Mouse (Mus musculus): ENCODE data around the gene Sorcs2. TPM values are rescaled to one million over a fixed set of nuclear protein-coding genes. Genes with fewer than 3 reads are reported as not detected.

The Sorcs2 gene
- polyA plus RNA-seq, 1 experiment from 2014 or later: 7.8 TPM

DNA sequence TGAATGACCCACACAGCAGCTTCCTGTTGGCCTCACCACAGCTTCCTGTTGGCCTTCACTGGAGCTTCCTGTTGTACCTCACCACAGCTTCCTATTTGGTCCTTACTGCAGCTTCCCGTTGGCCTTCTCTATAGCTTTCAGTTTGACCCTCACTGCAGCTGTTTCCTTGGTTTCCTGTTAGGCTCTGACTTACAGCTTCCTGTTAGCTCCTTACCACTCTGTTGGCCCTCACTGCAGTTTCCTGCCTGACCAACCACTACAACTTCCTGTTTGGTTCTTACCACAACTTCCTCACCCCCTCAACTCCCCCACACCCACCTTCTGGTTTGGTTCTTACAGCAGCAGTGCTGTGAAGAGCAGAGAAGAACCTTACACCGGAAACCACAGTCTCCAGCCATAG, 308.7 kb downstream of the Sorcs2 start:
- Histone ChIP-seq H3K36me3 (ENCODE audit: control insufficient read depth, insufficient read depth, low read length) (no peaks in the 10 kb centered on the region), H3K4me3 (ENCODE audit: low read depth, low read length) (no peak overlapping the region), H3K27me3 (ENCODE audit: control insufficient read depth, insufficient read depth, low read length) (no peaks in the 10 kb centered on the region), H3K9me3 (ENCODE audit: control insufficient read depth, low read length) (no peaks in the 10 kb centered on the region), H3K4me1 (replicated peaks; ENCODE audit: control insufficient read depth, insufficient read depth, low read length) (peaks cover 3% of the 10 kb centered on the region; the same call in 1 of the 2 replicates), H3K9ac (ENCODE audit: low read length) (no peak overlapping the region), H3K4me2 (ENCODE audit: low read depth, low read length, severe bottlenecking) (no peak overlapping the region), H3K27ac (ENCODE audit: low read depth, low read length) (no peak overlapping the region)
- DNase-seq (ENCODE audit: low spot score): no peak
- ATAC-seq (replicated peaks; ENCODE audit: low FRiP score): no peak
- WGBS: 91% methylated on average over 2 of the region's 2 CpGs

DNA sequence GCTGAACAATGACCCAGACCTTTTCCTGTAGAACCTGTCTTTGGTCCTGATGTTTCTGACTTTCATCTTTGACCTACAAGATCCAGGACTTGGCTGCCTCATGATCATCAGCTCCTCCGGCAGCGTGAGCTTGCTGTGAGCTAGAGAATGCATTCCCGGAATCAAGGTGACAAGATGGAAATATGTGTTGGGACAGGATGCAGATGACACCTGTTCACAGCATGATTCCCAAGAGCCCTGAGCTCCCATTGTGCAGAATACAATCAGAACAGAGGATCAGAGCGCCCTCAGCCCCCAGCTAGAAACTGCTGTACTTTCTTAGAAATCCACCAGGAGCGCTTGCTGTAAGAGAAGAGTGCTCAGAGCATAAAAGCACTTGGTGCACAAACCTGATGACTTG, 311.0 kb downstream of the Sorcs2 start:
- H3K9me3 ChIP-seq (ENCODE audit: control insufficient read depth, low read length): no peaks in the 10 kb centered on the region
- H3K9ac ChIP-seq (ENCODE audit: low read length): no peak overlapping the region
- H3K36me3 ChIP-seq (ENCODE audit: control insufficient read depth, insufficient read depth, low read length): no peaks in the 10 kb centered on the region
- H3K4me2 ChIP-seq (ENCODE audit: low read depth, low read length, severe bottlenecking): no peak overlapping the region
- H3K4me1 ChIP-seq (replicated peaks; ENCODE audit: control insufficient read depth, insufficient read depth, low read length): peaks cover 7% of the 10 kb centered on the region; the same call in 1 of the 2 replicates
- H3K27ac ChIP-seq (ENCODE audit: low read depth, low read length): no peak overlapping the region
- DNase-seq (ENCODE audit: low spot score): no peak
- WGBS: 76% methylated on average over 5 of the region's 5 CpGs
- no peak overlapping the region for H3K4me3 ChIP-seq (ENCODE audit: low read depth, low read length)
- ATAC-seq (replicated peaks; ENCODE audit: low FRiP score): no peak
- H3K27me3 ChIP-seq (ENCODE audit: control insufficient read depth, insufficient read depth, low read length): no peaks in the 10 kb centered on the region

DNA sequence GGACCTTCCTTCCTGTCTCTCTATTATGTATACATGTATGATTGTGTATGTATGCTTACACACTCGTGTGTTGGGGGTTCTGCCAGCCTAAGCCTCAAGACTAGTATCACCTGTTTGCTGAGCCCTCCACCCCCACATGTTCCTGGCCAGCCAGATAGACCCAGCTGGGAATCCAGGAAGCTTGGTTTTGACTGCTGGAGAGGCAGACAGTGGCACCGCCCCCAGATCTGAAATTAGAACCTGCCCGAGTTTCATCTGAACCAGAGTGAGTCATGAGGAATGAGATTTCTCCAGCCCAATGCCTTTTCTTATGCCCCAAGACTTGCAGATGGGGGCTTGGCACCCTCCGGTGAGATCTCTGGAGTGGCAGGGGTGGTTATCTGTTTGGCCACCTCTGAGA, 312.3 kb downstream of the Sorcs2 start:
- DNase-seq (ENCODE audit: low spot score) (no peak), ATAC-seq (replicated peaks; ENCODE audit: low FRiP score) (no peak)
- H3K9ac ChIP-seq (ENCODE audit: low read length): no peak overlapping the region
- no peaks in the 10 kb centered on the region for H3K27me3 ChIP-seq (ENCODE audit: control insufficient read depth, insufficient read depth, low read length)
- H3K27ac ChIP-seq (ENCODE audit: low read depth, low read length): no peak overlapping the region
- H3K36me3 ChIP-seq (ENCODE audit: control insufficient read depth, insufficient read depth, low read length): no peaks in the 10 kb centered on the region
- no peaks in the 10 kb centered on the region for H3K9me3 ChIP-seq (ENCODE audit: control insufficient read depth, low read length)
- no peak overlapping the region for H3K4me3 ChIP-seq (ENCODE audit: low read depth, low read length)
- no peak overlapping the region for H3K4me2 ChIP-seq (ENCODE audit: low read depth, low read length, severe bottlenecking)
- peaks cover 7% of the 10 kb centered on the region; the same call in 1 of the 2 replicates for H3K4me1 ChIP-seq (replicated peaks; ENCODE audit: control insufficient read depth, insufficient read depth, low read length)
- WGBS: 84% methylated on average over 4 of the region's 4 CpGs

DNA sequence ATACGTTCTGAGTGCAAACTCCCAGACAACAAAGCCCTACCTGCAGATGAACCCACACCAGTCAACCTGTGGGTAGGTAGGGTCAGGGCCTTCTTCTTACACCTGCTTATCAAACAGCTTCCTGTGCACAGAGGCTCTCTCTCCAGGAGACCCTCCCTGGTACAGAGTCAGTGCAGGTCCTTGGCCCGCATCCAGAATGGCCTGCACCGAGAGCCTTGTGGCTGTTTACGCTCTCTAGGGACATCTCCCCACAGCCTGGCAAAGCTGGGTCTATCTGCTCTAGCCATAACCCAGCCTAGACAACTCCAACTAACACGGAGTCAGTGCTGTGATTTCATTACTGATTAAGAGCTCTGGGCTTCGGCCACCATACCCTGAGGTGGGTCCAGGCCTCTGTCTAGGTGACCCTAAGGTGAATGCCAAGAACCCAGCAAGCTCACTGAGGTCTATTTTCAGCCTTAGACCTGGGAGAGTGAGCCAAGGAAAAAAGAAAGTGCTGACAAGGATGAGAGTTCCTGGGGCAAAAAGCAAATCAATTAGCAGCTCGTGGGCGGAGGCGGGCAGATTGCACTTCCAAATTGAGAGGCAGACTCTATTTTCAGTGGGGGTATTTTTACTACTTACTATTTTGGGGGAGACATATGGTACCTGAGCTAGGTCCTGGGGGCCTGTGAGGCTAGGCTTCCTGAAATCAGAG, 313.9 kb downstream of the Sorcs2 start:
- no peak overlapping the region for H3K9ac ChIP-seq (ENCODE audit: low read length)
- H3K4me2 ChIP-seq (ENCODE audit: low read depth, low read length, severe bottlenecking): no peak overlapping the region
- DNase-seq (ENCODE audit: low spot score): no peak
- no peak overlapping the region for H3K4me3 ChIP-seq (ENCODE audit: low read depth, low read length)
- no peak overlapping the region for H3K27ac ChIP-seq (ENCODE audit: low read depth, low read length)
- H3K9me3 ChIP-seq (ENCODE audit: control insufficient read depth, low read length): no peaks in the 10 kb centered on the region
- WGBS: 91% methylated on average over 9 of the region's 9 CpGs
- no peak for ATAC-seq (replicated peaks; ENCODE audit: low FRiP score)
- H3K4me1 ChIP-seq (replicated peaks; ENCODE audit: control insufficient read depth, insufficient read depth, low read length): peaks cover 6% of the 10 kb centered on the region; the same call in 1 of the 2 replicates
- no peaks in the 10 kb centered on the region for H3K36me3 ChIP-seq (ENCODE audit: control insufficient read depth, insufficient read depth, low read length)
- no peaks in the 10 kb centered on the region for H3K27me3 ChIP-seq (ENCODE audit: control insufficient read depth, insufficient read depth, low read length)

DNA sequence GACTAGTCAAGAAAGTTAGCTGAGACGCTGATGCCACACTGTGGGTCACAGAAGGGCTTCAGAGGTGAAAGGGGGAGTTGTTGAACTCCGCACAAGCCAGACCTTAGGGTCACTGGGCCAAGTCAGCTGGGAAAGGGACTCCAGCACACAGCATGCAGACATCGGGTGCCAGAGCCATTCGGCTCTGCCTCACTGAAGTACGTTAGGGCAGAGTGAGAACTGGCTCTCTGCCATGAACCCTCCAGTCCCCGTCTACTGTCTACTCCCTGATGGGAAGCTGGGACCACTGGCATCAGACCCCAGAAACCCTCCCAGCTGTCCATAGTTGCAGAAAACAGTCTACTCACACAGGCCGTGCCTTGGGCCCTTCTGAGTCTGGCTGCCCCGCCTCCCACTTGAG, 316.9 kb downstream of the Sorcs2 start:
- Histone ChIP-seq H3K27me3 (ENCODE audit: control insufficient read depth, insufficient read depth, low read length) (no peaks in the 10 kb centered on the region), H3K9ac (ENCODE audit: low read length) (no peak overlapping the region), H3K36me3 (ENCODE audit: control insufficient read depth, insufficient read depth, low read length) (no peaks in the 10 kb centered on the region), H3K9me3 (ENCODE audit: control insufficient read depth, low read length) (no peaks in the 10 kb centered on the region), H3K27ac (ENCODE audit: low read depth, low read length) (no peak overlapping the region), H3K4me2 (ENCODE audit: low read depth, low read length, severe bottlenecking) (no peak overlapping the region), H3K4me1 (replicated peaks; ENCODE audit: control insufficient read depth, insufficient read depth, low read length) (peaks cover 4% of the 10 kb centered on the region; the same call in 1 of the 2 replicates), H3K4me3 (ENCODE audit: low read depth, low read length) (no peak overlapping the region)
- WGBS: 89% methylated on average over 8 of the region's 8 CpGs
- ATAC-seq (replicated peaks; ENCODE audit: low FRiP score): no peak
- no peak for DNase-seq (ENCODE audit: low spot score)

DNA sequence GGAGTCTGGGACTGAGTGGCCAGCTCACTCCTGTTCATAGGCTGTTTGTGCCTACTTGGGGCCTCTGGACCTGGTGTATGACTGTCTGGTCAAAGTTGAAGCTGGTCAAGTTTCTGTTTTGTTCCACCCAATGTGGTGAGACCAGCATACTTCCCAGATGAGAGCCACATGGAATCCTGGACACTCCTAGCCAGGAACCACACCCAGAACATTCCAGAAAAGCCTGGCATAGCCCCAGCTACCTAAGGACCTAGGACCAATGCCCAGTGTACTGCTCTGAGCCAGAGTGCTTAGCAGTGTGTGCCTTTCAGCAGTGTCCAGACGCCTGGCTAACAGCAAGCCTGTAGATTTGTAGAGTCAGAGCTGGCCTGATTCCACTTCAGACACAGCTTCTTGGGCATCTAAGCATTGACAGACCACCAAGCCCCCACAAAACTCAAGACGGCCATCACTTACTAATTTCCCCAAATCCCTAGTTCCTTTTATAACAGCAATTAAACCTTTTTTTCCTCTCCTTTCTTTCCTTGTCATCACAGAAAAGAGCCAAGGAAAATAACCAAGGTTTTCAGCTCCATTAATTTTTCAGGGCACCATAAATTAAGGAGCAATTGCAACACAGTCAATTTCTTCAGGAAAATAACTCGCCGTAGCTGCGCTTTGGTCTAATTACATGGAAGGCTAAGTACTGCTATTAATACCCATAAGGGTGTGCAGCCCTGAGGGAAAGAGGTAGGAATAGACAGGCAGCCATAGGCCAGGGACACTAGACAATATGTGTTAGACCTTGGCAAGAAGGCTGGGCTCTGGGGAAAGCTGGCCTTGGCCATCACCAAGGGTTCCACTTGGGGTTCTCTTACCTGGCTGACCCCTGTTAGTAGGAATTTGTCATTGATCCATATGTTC, 322.5 kb downstream of the Sorcs2 start:
- no peak overlapping the region for H3K27ac ChIP-seq (ENCODE audit: low read depth, low read length)
- H3K4me1 ChIP-seq (replicated peaks; ENCODE audit: control insufficient read depth, insufficient read depth, low read length): no peaks in the 10 kb centered on the region
- no peak overlapping the region for H3K9ac ChIP-seq (ENCODE audit: low read length)
- H3K27me3 ChIP-seq (ENCODE audit: control insufficient read depth, insufficient read depth, low read length): no peaks in the 10 kb centered on the region
- H3K4me3 ChIP-seq (ENCODE audit: low read depth, low read length): no peak overlapping the region
- DNase-seq (ENCODE audit: low spot score) (no peak), ATAC-seq (replicated peaks; ENCODE audit: low FRiP score) (no peak)
- H3K4me2 ChIP-seq (ENCODE audit: low read depth, low read length, severe bottlenecking): no peak overlapping the region
- H3K9me3 ChIP-seq (ENCODE audit: control insufficient read depth, low read length): no peaks in the 10 kb centered on the region
- no peaks in the 10 kb centered on the region for H3K36me3 ChIP-seq (ENCODE audit: control insufficient read depth, insufficient read depth, low read length)
- 83% methylated on average over 5 of the region's 5 CpGs for WGBS

DNA sequence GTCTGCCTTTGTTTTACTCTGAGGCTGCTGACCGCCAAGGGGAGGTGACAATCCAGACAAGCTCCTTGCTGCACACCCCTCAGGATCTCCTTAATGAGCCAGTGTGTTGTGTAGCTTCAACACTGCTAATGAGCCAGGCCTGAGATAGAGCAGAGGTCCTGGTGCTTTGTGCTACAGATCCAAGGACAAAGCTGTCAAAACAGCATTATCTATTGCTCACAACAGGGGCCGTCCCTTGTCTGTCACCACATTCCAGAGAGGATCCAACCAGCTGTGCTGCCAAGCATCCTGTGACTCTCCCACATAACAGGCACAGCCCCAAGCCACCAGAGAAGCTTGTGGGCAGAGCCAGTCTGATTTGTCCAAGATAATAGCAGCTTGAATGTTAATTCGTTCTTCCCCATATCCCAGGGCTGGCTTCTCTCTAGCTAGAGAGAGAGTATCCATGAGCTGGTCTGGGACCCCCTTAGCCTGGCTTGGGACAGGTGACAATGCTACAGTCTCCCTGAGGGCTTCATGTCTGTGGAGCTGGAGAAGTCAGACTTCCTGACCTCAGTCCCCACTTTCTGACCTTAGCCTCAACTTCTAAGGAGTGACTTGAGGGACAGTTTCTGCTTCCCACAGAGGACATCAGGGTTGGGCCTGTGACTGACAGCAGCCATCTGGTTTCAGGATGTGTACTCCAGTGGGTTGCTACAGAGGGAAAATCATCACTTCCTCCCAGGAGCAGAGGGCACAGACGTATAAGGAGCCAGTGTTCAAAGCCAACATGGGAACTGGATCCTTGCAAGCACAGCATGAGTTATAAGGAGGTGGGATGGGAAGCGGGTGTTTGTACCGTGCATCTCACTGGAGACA, 328.2 kb downstream of the Sorcs2 start:
- H3K36me3 ChIP-seq (ENCODE audit: control insufficient read depth, insufficient read depth, low read length): no peaks in the 10 kb centered on the region
- no peak overlapping the region for H3K4me2 ChIP-seq (ENCODE audit: low read depth, low read length, severe bottlenecking)
- 32% methylated on average over 6 of the region's 6 CpGs for WGBS
- no peak overlapping the region for H3K4me3 ChIP-seq (ENCODE audit: low read depth, low read length)
- ATAC-seq (replicated peaks; ENCODE audit: low FRiP score) (peak; percentile 76), DNase-seq (ENCODE audit: low spot score) (peak; percentile 57)
- no peaks in the 10 kb centered on the region for H3K27me3 ChIP-seq (ENCODE audit: control insufficient read depth, insufficient read depth, low read length)
- no peak overlapping the region for H3K9ac ChIP-seq (ENCODE audit: low read length)
- H3K9me3 ChIP-seq (ENCODE audit: control insufficient read depth, low read length): no peaks in the 10 kb centered on the region
- no peak overlapping the region for H3K27ac ChIP-seq (ENCODE audit: low read depth, low read length)
- H3K4me1 ChIP-seq (replicated peaks; ENCODE audit: control insufficient read depth, insufficient read depth, low read length): peaks cover 11% of the 10 kb centered on the region

DNA sequence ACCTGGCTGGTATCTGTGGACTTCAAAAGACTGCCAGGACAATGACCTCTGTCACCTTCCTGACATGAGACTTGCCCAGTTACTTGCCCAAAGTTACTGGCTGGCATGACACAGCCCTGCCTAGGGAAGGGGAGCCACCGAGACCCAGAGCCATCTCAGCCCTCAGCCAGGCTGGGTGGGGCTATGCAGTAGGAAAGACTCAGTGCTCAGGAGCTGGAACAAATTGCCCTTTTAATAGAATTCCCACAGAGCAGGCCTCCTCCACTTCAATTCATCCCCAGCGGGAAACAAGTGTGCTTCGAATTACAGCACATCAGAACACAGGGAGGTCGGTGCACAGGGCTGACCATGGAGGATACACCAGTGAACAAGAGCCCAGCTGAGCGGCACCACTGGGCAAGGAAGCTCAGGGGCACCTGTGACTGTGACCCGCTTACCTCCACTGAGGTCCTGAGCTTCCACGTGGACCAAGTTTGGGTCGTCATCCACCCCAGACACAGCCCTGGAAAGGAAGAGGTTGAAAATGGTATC, 330.2 kb downstream of the Sorcs2 start:
- Histone ChIP-seq H3K9ac (ENCODE audit: low read length) (no peak overlapping the region), H3K27me3 (ENCODE audit: control insufficient read depth, insufficient read depth, low read length) (no peaks in the 10 kb centered on the region), H3K9me3 (ENCODE audit: control insufficient read depth, low read length) (no peaks in the 10 kb centered on the region), H3K36me3 (ENCODE audit: control insufficient read depth, insufficient read depth, low read length) (no peaks in the 10 kb centered on the region), H3K4me1 (replicated peaks; ENCODE audit: control insufficient read depth, insufficient read depth, low read length) (peaks cover 11% of the 10 kb centered on the region), H3K27ac (ENCODE audit: low read depth, low read length) (no peak overlapping the region), H3K4me2 (ENCODE audit: low read depth, low read length, severe bottlenecking) (no peak overlapping the region), H3K4me3 (ENCODE audit: low read depth, low read length) (no peak overlapping the region)
- 15% methylated on average over 8 of the region's 8 CpGs for WGBS
- DNase-seq (ENCODE audit: low spot score) (no peak), ATAC-seq (replicated peaks; ENCODE audit: low FRiP score) (no peak; the same call in 1 of the 2 replicates)

All from forebrain, embryonic 11.5 days (tissue).